Mouse (Mus musculus) megakaryocyte, embryonic 14.5 days (primary cell): ENCODE results near the gene Taf15.

Experiments used
- FLI1 ChIP-seq: IDR thresholded peaks from 2 replicates; pipeline ENCODE4 v1.6.1; 2012; ENCODE audit warnings: low read length, inconsistent platforms, mixed read lengths
- GATA1 ChIP-seq: IDR thresholded peaks from 3 replicates; pipeline ENCODE4 v1.6.1; 2012; ENCODE audit warnings: mixed read lengths, low read length, inconsistent platforms, borderline replicate concordance

- TF ChIP-seq GATA1, result no peak
- TF ChIP-seq FLI1, result no peak
These were observed 21.6 kb upstream of the Taf15 start for GRCm38 (mm10) chr11:83451281-83451680.
